Mouse (Mus musculus) MEL (cell line): ENCODE data around the gene Iba57.
A peak's percentile ranks its signal among the peaks of the same experiment; 100 is the strongest.
"Not testable (repeated sequence)": the region's sequence is repeated elsewhere in the genome, so short reads cannot be mapped to it uniquely, and the experiment has no call there.

Source experiments
- CTCF ChIP-seq, 3 experiments: IDR thresholded peaks in 2 of 3; conservative IDR thresholded peaks in 1 of 3; 2 replicates each; pipeline ENCODE4 v1.5.1; 2011 to 2012; ENCODE audit warnings: low read length in 3 of 3, low read depth in 2 of 3, mild to moderate bottlenecking in 2 of 3, improper control_type of control experiment in 1 of 3, inconsistent platforms in 1 of 3, mixed read lengths in 1 of 3, moderate library complexity in 1 of 3; ENCODE audit not compliant: control insufficient read depth in 1 of 3, insufficient read depth in 1 of 3, poor library complexity in 1 of 3, severe bottlenecking in 1 of 3
- EP300 ChIP-seq, 2 experiments: IDR thresholded peaks; 2 replicates each; pipeline ENCODE4 v1.6.1; 2011; ENCODE audit warnings: improper control_type of control experiment in 2 of 2, low read length in 2 of 2, low read depth in 1 of 2, mild to moderate bottlenecking in 1 of 2
- JUND ChIP-seq: IDR thresholded peaks from 2 replicates; pipeline ENCODE4 v1.6.1; 2011; ENCODE audit warnings: low read depth, mild to moderate bottlenecking, improper control_type of control experiment, low read length
- MEF2A ChIP-seq: IDR thresholded peaks from 2 replicates; pipeline ENCODE4 v1.6.1; 2014; ENCODE audit warnings: low read depth, mild to moderate bottlenecking, inconsistent platforms, low read length, improper control_type of control experiment; ENCODE audit not compliant: poor library complexity, insufficient replicate concordance, severe bottlenecking; ENCODE audit errors: extremely low read depth
- NRF1 ChIP-seq: IDR thresholded peaks from 2 replicates; pipeline ENCODE4 v1.6.1; 2014; ENCODE audit warnings: low read depth, mild to moderate bottlenecking, inconsistent platforms, low read length, improper control_type of control experiment, moderate library complexity; ENCODE audit not compliant: poor library complexity, insufficient read depth, severe bottlenecking
- POLR2A ChIP-seq, 2 experiments: IDR thresholded peaks; 2 replicates each; pipeline ENCODE4 v1.6.1; 2011 to 2012; ENCODE audit warnings: low read length in 2 of 2, mild to moderate bottlenecking in 2 of 2, control low read depth in 1 of 2, improper control_type of control experiment in 1 of 2, low read depth in 1 of 2, moderate library complexity in 1 of 2; ENCODE audit not compliant: control insufficient read depth in 1 of 2, insufficient read depth in 1 of 2, poor library complexity in 1 of 2
- SMC3 ChIP-seq: IDR thresholded peaks from 2 replicates; pipeline ENCODE4 v1.6.1; 2011; ENCODE audit warnings: low read depth, low read length, improper control_type of control experiment
- TBP ChIP-seq: IDR thresholded peaks from 2 replicates; pipeline ENCODE4 v1.8.0; 2011; ENCODE audit warnings: low read depth, low read length, improper control_type of control experiment
- UBTF ChIP-seq: IDR thresholded peaks from 2 replicates; pipeline ENCODE4 v1.6.1; 2012; ENCODE audit warnings: low read depth, mild to moderate bottlenecking, inconsistent platforms, low read length, improper control_type of control experiment, moderate library complexity, borderline replicate concordance; ENCODE audit not compliant: insufficient read depth
- USF1 ChIP-seq: IDR thresholded peaks from 2 replicates; pipeline ENCODE4 v1.6.1; 2014; ENCODE audit warnings: low read depth, mild to moderate bottlenecking, inconsistent platforms, low read length, improper control_type of control experiment, moderate library complexity
- USF2 ChIP-seq, 2 experiments: IDR thresholded peaks; 2 replicates each; pipeline ENCODE4 v1.6.1; 2011 to 2012; ENCODE audit warnings: improper control_type of control experiment in 2 of 2, low read length in 2 of 2, borderline replicate concordance in 1 of 2, inconsistent platforms in 1 of 2, low read depth in 1 of 2, mild to moderate bottlenecking in 1 of 2; ENCODE audit not compliant: insufficient read depth in 1 of 2
- ZKSCAN1 ChIP-seq: IDR thresholded peaks from 2 replicates; pipeline ENCODE4 v1.6.1; 2012; ENCODE audit warnings: low read depth, mild to moderate bottlenecking, inconsistent platforms, low read length, improper control_type of control experiment, moderate library complexity
- ZMIZ1 ChIP-seq: IDR thresholded peaks from 2 replicates; pipeline ENCODE4 v1.6.1; 2012; ENCODE audit warnings: low read depth, mild to moderate bottlenecking, inconsistent platforms, low read length, improper control_type of control experiment, moderate library complexity

GRCm38 (mm10) chr11:59212320-59212719 lies 48.8 kb upstream of the Iba57 start:
- not testable (repeated sequence) for TF ChIP-seq CTCF (IDR thresholded peaks at IDR 0.05 in 2 of 3, conservative IDR thresholded peaks at IDR 0.05 in 1 of 3; ENCODE audit: control insufficient read depth in 1 of 3, insufficient read depth in 1 of 3, low read depth in 2 of 3, low read length in 3 of 3, poor library complexity in 1 of 3, severe bottlenecking in 1 of 3); SMC3; UBTF; ZMIZ1; NRF1; USF2 (IDR thresholded peaks at IDR 0.05; ENCODE audit: borderline replicate concordance in 1 of 2, insufficient read depth in 1 of 2, low read depth in 1 of 2, low read length in 2 of 2); JUND; USF1; TBP; ZKSCAN1; MEF2A
- TF ChIP-seq POLR2A (IDR thresholded peaks at IDR 0.05; ENCODE audit: control insufficient read depth in 1 of 2, insufficient read depth in 1 of 2, low read depth in 1 of 2, low read length in 2 of 2, poor library complexity in 1 of 2) (peak in 1 of 2 experiments; percentile 32; a peak in 1 of 4 replicates), EP300 (IDR thresholded peaks at IDR 0.05; ENCODE audit: low read depth in 1 of 2, low read length in 2 of 2) (peak in 1 of 2 experiments; percentile 25; a peak in 1 of 4 replicates)
